Mouse (Mus musculus): ENCODE data around the gene Bicra.
A peak's percentile ranks its signal among the peaks of the same experiment; 100 is the strongest.

The Bicra gene

DNA sequence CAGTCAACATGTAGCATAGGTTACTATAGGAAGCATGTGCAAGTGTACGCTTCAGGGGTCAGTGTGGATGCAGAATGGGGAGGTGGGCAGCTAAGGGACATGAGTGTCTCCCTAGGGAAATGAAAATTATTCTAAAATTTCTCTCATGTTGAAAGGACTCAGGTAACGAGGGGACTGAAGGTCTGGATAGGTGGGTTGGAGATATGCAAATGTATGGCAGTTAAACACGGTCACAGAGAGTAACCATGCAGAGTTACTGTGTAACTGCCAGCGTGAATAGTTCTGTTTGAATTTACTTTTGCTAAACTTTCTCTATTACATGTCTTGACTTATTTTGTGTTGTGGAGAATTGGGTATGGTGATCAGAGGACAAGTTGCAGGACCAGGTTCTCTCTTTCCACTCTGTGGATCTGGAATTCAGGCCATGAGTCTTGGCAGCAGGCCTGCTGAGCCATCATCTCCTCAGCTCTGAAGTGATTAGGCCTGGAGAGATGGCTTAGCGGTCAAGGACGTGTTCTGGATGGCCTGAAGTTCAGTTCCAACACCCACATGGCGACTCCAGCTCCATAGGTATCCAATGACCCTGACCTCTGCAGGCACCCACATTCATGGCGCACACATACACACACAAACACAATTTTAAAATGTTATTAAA lies 33.1 kb downstream of the Bicra start:
- no peak for DNase-seq (ENCODE audit: low spot score in 2 of 2)

- DNase-seq (ENCODE audit: low spot score in 2 of 2), result no peak
Observed at GRCm38 (mm10) chr7:16013722-16014275, 33.9 kb downstream of the Bicra start.

GRCm38 (mm10) chr7:16012576-16013263 lies 35.0 kb downstream of the Bicra start:
- no peak for DNase-seq (ENCODE audit: low spot score in 2 of 2)

DNA sequence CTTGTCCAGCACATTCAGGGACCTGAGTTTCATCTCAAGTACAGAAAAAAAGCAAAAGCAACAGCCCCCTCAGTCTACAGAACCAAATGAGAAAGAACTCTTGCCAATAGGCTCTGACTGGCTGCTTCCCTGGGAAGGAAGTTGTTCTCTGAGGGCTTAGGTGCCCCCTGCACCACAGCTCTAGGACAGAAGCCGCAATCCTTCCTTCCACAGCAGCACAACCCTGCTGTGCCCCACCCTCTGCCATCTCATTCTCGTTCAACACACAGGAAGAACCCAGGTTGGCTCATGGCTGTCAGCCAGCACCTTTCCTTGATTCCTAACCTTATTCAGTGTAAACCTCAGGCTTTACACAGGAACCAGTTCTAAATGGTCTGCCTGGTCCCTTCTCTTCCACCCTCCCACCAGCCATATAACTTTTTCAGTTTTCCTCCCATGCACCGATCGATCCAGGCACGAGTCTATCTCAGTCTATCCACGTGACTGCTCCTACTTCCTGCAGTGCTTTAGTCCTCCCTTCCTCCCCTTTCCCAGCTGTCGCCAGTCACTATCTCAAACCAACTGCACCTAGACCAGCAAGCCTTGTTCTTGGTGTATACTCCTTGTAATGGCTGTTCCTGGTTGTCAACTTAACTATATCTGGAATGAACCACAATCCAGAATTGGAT lies 36.2 kb downstream of the Bicra start:
- no peak for DNase-seq (ENCODE audit: low spot score in 2 of 2)

- DNase-seq (ENCODE audit: low spot score in 2 of 2), result no peak
Observed at GRCm38 (mm10) chr7:16010649-16011048, 37.1 kb downstream of the Bicra start.

- DNase-seq (ENCODE audit: low spot score in 2 of 2), result no peak
Observed at GRCm38 (mm10) chr7:16009636-16010035, 38.1 kb downstream of the Bicra start.

- DNase-seq (ENCODE audit: low spot score in 2 of 2), result no peak
Observed at GRCm38 (mm10) chr7:16005020-16005419, 42.7 kb downstream of the Bicra start.

DNA sequence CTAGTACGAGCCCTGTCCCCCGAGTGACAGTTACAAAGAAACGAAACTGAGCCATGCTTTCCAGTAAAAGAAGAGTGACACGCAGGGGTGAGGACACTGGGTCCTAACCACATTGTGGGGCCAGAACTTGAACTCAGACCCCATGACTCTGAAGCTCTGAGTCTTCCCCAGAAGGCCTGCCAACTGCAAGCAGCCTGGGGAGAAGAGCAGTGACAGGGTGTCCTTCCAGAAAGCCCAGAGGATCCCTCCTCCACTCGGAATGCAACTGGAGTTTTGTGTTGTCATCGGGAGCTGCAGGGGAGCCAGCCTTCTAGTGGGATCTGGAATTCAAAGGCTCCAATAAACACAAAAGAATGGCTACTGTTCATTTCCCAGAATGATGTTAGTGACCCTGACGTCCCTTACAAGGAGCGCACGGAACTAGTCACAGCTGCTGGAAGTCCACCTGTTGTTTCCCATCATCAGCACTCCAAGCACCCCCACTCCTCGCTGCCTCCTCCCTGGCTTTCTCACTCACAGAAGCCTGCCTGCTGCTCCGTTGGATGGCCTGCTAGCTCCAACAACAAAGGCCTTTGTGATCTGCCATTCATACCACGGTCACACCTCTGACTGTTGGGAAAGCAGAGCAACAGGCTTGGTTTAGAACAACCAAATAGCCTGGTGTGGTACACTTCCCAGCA lies 43.4 kb downstream of the Bicra start:
- DNase-seq (ENCODE audit: low spot score in 2 of 2), result no peak

DNA sequence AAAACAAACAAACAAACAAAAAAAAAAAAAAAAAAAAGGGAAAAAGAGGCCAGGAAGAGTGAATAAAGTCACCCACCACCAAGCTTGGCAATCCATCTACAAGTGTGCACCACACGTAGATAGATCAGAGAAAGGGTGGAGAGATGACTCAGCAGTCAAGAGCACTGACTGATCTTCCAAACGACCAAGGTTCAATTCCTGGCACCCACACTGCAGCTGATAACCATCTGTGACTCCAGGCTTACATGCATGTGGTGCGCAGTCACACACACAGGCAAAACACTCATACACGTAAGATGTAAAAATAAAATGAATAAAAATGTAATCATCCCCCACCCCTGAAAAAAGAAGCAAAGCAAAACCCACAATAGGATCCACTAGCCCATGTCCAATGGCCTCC lies 44.7 kb downstream of the Bicra start:
- no peak for DNase-seq (ENCODE audit: low spot score in 2 of 2)

- peak; percentile 40 to 55 for DNase-seq (ENCODE audit: low spot score in 2 of 2)
Observed at GRCm38 (mm10) chr7:16002171-16002570, 45.5 kb downstream of the Bicra start.

GRCm38 (mm10) chr7:16001691-16002090 lies 46.0 kb downstream of the Bicra start:
- no peak for DNase-seq (ENCODE audit: low spot score in 2 of 2)

DNA sequence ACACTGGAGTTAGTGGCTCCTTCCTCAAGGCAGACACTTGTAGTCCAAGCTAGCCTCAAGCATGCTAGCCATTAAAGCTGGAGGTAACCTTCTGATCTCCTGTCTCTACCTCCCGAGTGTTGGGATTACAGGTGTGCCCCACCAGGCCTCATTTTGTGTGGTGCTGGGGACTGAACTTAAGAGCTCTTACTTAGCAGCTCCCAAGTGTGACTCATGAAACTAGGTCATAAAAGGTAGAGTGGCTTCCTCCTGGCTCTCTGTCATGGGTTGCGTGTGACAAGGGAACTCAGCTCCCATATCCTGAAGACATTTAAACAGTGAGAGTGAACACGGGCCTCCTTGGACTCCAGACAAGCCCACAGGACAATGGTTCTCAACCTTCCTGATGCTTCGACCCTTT lies 53.9 kb downstream of the Bicra start:
- DNase-seq (ENCODE audit: low spot score in 2 of 2), result no peak

DNA sequence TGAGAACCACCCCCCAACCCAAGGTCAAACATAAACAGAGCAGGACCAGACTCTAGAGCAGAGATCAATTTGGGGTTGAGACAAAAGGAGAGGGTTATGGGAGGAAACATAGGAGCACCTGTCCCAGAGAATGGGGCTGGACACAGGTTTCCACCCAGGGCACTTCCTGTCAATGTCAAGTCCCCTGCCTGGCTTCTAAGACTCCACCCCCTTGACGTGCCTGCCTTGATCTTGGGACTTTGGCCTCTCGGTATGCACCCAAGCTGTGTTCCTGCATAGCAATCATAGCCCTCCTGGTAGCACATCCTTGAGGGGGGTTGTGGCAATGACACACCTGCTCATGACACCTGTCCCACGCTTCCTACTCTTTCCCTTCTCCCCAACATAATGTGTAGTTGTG lies 54.6 kb downstream of the Bicra start:
- no peak for DNase-seq (ENCODE audit: low spot score in 2 of 2)

DNA sequence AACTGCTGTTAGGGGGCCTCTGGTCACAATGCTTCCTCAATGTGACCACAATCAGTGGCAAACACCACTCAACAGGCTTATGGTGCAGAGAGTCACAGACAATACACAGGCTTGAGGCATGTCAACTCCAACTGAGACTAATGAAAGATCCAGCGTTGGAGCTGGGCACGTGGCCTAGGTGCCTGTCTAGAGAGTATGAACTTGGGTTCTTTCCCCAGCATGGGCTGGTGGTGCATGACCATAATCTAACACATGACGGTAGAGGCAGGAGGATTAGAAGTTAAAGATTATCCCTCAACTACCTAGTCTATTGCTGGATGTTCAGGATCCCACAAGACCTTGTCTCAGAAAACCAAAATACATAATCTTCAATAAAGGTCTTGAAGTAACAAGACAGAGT lies 56.0 kb downstream of the Bicra start:
- DNase-seq (ENCODE audit: low spot score in 2 of 2), result no peak

GRCm38 (mm10) chr7:15987661-15988356 lies 59.9 kb downstream of the Bicra start:
- no peak for DNase-seq (ENCODE audit: low spot score in 2 of 2)

DNA sequence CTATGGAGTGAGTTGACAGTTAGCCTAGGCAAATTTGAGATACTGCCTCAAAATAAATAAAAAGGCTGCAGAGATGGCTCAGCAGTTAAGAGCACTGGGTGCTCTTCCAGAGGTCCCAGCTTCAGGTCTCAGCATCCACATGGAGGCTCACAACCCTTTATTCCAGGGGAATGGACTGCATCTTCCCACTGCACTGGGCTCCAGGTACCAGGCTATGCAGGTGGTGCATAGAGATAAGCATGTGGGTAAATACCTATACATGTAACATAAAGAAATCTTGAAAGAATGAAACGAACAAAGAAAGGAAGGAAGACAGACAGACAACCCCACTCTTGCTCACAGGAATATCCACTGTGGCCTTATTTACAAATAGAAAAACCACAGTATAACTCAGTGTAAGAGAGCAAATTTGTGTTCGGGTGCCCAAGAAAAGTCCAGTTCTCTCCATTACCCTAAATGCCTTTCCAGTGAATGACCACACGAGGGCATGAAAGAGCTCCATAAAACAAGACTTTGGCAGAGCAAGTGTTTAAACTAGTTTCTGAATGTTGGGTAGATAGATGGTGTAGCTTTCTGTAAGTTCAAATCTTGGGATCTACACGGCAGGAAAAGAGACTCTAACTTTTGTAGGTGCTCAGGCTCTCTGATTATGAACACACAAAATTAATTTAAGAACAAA lies 64.9 kb downstream of the Bicra start:
- DNase-seq (ENCODE audit: low spot score in 2 of 2), result no peak

DNA sequence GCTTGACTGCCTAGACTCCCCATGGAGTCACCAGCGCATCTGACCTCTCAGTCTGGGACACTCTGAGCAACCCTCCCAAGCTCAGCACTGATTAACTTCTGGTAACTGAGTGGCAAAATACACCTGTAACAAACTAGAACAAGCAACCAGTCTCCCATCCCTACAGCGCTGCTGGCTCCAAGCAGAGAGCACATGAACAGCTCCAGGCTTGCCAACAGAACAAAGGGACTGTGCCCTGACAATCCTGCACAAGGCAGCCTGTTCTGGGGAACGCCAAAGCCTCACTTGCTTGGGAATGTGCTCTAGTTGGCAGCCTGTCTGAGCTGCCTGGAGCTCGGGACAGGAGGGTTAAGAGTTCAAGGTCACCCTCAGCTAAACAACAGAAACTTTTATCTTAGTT lies 66.2 kb downstream of the Bicra start:
- DNase-seq (ENCODE audit: low spot score in 2 of 2), result no peak

GRCm38 (mm10) chr7:15980246-15980645 lies 67.5 kb downstream of the Bicra start:
- peak in 1 of 2 experiments; percentile 43 for DNase-seq (ENCODE audit: low spot score in 2 of 2)

DNA sequence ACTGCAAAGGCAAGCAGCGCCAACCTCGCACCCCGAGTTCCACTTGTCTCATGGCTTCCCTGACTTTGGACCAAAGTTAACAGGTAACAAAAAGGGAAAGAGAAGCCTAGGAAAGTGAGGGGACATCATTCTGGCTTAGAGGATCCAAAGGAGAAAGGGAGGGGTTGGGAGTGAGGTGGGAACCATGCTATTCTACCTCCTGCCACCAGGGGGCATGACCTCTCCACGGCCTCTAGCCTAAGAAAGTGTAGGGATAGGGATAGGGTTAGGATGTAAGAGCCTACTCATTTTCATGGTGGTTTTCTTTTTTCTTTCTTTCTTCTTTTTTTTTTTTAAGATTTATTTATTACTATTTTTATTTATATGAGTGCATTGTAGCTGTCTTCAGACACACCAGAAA lies 71.8 kb downstream of the Bicra start:
- no peak for DNase-seq (ENCODE audit: low spot score in 2 of 2)

DNA sequence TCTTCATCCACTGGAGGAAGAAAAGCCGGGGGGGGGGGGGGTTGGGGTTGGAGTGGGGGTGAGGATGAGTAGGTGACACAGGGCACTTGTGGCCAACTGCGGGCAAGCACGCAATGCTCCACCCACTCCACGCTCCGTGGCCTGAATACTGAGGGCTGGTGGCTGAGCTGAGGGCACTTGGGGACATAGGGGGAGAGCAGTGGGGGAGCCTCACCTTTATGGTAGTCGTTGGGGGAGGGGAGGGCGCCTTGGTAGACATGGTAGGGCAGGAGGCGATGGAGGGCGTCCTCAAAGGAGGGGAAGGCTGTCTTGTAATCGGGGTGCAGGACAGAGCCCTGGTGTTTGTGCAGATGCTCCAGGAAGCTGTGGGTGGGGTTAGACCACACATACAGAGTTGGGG lies 72.3 kb downstream of the Bicra start:
- no peak for DNase-seq (ENCODE audit: low spot score in 2 of 2)

GRCm38 (mm10) chr7:15974712-15975111 lies 73.0 kb downstream of the Bicra start:
- peak; percentile 56 to 65 for DNase-seq (ENCODE audit: low spot score in 2 of 2)
